Mouse (Mus musculus) heart, embryonic 14.5 days (tissue): ENCODE measurements around the gene Adat1. TPM values are rescaled to one million over a fixed set of nuclear protein-coding genes. Genes with fewer than 3 reads are reported as not detected.

Experiments
- ATAC-seq: fragments of 200-750 bp; cut with Nextera tagmentation; 2 replicates; pipeline ENCODE4 v1.8.0; 2017; ENCODE audit warnings: low read depth, moderate TSS enrichment; ENCODE audit not compliant: insufficient number of reproducible peaks, insufficient read depth, low FRiP score
- H3K27ac ChIP-seq, 2 experiments: fragments of 200-500 bp in 1 of 2; fragments of 300-500 bp in 1 of 2; sonication (generic) in 1 of 2; replicated peaks in 1 of 2; 2 replicates each; pipeline ENCODE4 v1.5.1; 2012 to 2014; ENCODE audit warnings: low read depth in 2 of 2, low read length in 2 of 2, control low read depth in 1 of 2, mild to moderate bottlenecking in 1 of 2, mixed read lengths in 1 of 2; ENCODE audit not compliant: control insufficient read depth in 1 of 2, insufficient read depth in 1 of 2
- H3K27me3 ChIP-seq: fragments of 300-500 bp; sonication (generic); 2 replicates; pipeline ENCODE4 v1.6.1; 2014; ENCODE audit warnings: mild to moderate bottlenecking, low read length, control low read depth; ENCODE audit not compliant: control insufficient read depth, insufficient read depth
- H3K36me3 ChIP-seq: fragments of 300-500 bp; sonication (generic); 2 replicates; pipeline ENCODE4 v1.6.1; 2014; ENCODE audit warnings: mild to moderate bottlenecking, control low read depth, low read length, mixed read lengths; ENCODE audit not compliant: control insufficient read depth, insufficient read depth
- H3K4me1 ChIP-seq, 2 experiments: fragments of 200-500 bp in 1 of 2; fragments of 300-500 bp in 1 of 2; sonication (generic) in 1 of 2; 2 replicates each; pipeline ENCODE4 v1.6.1; 2012 to 2014; ENCODE audit warnings: low read length in 2 of 2, control low read depth in 1 of 2, mixed read lengths in 1 of 2; ENCODE audit not compliant: control insufficient read depth in 2 of 2, insufficient read depth in 2 of 2
- H3K4me2 ChIP-seq: fragments of 300-500 bp; sonication (generic); 2 replicates; pipeline ENCODE4 v1.6.1; 2014; ENCODE audit warnings: mild to moderate bottlenecking, low read length
- H3K4me3 ChIP-seq, 2 experiments: fragments of 200-500 bp in 1 of 2; fragments of 300-500 bp in 1 of 2; sonication (generic) in 1 of 2; 2 replicates each; pipeline ENCODE4 v1.5.1; 2012 to 2014; ENCODE audit warnings: low read length in 2 of 2, mild to moderate bottlenecking in 2 of 2, control low read depth in 1 of 2, low read depth in 1 of 2, moderate library complexity in 1 of 2; ENCODE audit not compliant: control insufficient read depth in 1 of 2, insufficient read depth in 1 of 2
- H3K9ac ChIP-seq: fragments of 300-500 bp; sonication (generic); 2 replicates; pipeline ENCODE4 v1.6.1; 2014; ENCODE audit warnings: mild to moderate bottlenecking, low read length
- H3K9me3 ChIP-seq: fragments of 300-500 bp; sonication (generic); 2 replicates; pipeline ENCODE4 v1.6.1; 2016; ENCODE audit warnings: low read length, control low read depth; ENCODE audit not compliant: control insufficient read depth
- WGBS: fragments of 180-500 bp; shearing (Covaris S2); extraction: QIAGEN DNeasy Blood & Tissue Kit; methylation state at CpG from one replicate; pipeline ENCODE4 v1.1.7; 2014; 5-methylcytosine and 5-hydroxymethylcytosine counted together
- polyA plus RNA-seq: library from polyadenylated mRNA; unstranded; fragments of >200 nt; fragmentation: Nextera tagmentation; extraction: Ambion mirVana; gene quantifications from 2 replicates; pipeline ENCODE4 v1.2.1, GENCODE M21; 2014

Adat1 gene
- polyA plus RNA-seq, 1 experiment from 2014 or later, result 5.2 TPM

- ATAC-seq, result no peak
Observed at GRCm38 (mm10) chr8:111931721-111932120, 60.4 kb downstream of the Adat1 start.

GRCm38 (mm10) chr8:111929648-111930344, 62.3 kb downstream of the Adat1 start:
- Histone ChIP-seq H3K9me3 (no peaks in the 10 kb centered on the region), H3K27me3 (no peaks in the 10 kb centered on the region), H3K27ac (no peak overlapping the region), H3K36me3 (no peaks in the 10 kb centered on the region), H3K9ac (no peak overlapping the region), H3K4me2 (no peak overlapping the region), H3K4me1 (peaks cover 0 to 10% of the 10 kb centered on the region in 2 experiments; a peak in 3 of 4 replicates), H3K4me3 (no peak overlapping the region)
- 40% methylated on average over 8 of the region's 8 CpGs for WGBS
- no peak for ATAC-seq

More at GRCm38 (mm10) chr8:111931721-111932120, 60.4 kb downstream of the Adat1 start:
- Histone ChIP-seq H3K9ac (no peak overlapping the region), H3K36me3 (no peaks in the 10 kb centered on the region), H3K4me1 (peaks cover 0 to 5% of the 10 kb centered on the region in 2 experiments; a peak in 2 of 4 replicates), H3K9me3 (no peaks in the 10 kb centered on the region), H3K27me3 (no peaks in the 10 kb centered on the region), H3K4me3 (no peak overlapping the region), H3K4me2 (no peak overlapping the region), H3K27ac (no peak overlapping the region)
- WGBS, result 83% methylated on average over 16 of the region's 16 CpGs

GRCm38 (mm10) chr8:111924976-111925375, 67.1 kb downstream of the Adat1 start:
- H3K27ac ChIP-seq, result no peak overlapping the region
- no peak overlapping the region for H3K4me2 ChIP-seq
- no peaks in the 10 kb centered on the region for H3K36me3 ChIP-seq
- peaks cover 3 to 6% of the 10 kb centered on the region in 2 experiments; a peak in 3 of 4 replicates for H3K4me1 ChIP-seq
- no peak overlapping the region for H3K4me3 ChIP-seq
- ATAC-seq, result no peak
- no peaks in the 10 kb centered on the region for H3K27me3 ChIP-seq
- H3K9ac ChIP-seq, result no peak overlapping the region
- no peaks in the 10 kb centered on the region for H3K9me3 ChIP-seq
- 24% methylated on average over 7 of the region's 7 CpGs for WGBS

GRCm38 (mm10) chr8:111923383-111923804, 68.7 kb downstream of the Adat1 start:
- Histone ChIP-seq H3K27me3 (no peaks in the 10 kb centered on the region), H3K9ac (no peak overlapping the region), H3K27ac (no peak overlapping the region), H3K4me3 (no peak overlapping the region), H3K4me1 (peaks cover 3 to 6% of the 10 kb centered on the region in 2 experiments; a peak in 3 of 4 replicates), H3K36me3 (no peaks in the 10 kb centered on the region), H3K9me3 (no peaks in the 10 kb centered on the region), H3K4me2 (0 out of 2 replicates have a peak overlapping the region, but pooled peaks have one; percentile 7)
- ATAC-seq, result no peak; the same call in 1 of the 2 replicates
- WGBS, result 22% methylated on average over 10 of the region's 10 CpGs

GRCm38 (mm10) chr8:111920971-111921370, 71.1 kb downstream of the Adat1 start:
- H3K27ac ChIP-seq, result no peak overlapping the region
- WGBS, result 67% methylated on average over 4 of the region's 4 CpGs
- no peak overlapping the region for H3K9ac ChIP-seq
- no peak overlapping the region for H3K4me2 ChIP-seq
- no peaks in the 10 kb centered on the region for H3K27me3 ChIP-seq
- no peak for ATAC-seq
- no peaks in the 10 kb centered on the region for H3K9me3 ChIP-seq
- H3K4me3 ChIP-seq, result no peak overlapping the region
- H3K36me3 ChIP-seq, result no peaks in the 10 kb centered on the region
- peaks cover 3 to 6% of the 10 kb centered on the region in 2 experiments; a peak in 3 of 4 replicates for H3K4me1 ChIP-seq

- H3K9me3 ChIP-seq, result no peaks in the 10 kb centered on the region
- no peak overlapping the region for H3K27ac ChIP-seq
- H3K4me3 ChIP-seq, result no peak overlapping the region
- 92% methylated on average over 2 of the region's 2 CpGs for WGBS
- H3K4me2 ChIP-seq, result no peak overlapping the region
- H3K9ac ChIP-seq, result no peak overlapping the region
- H3K36me3 ChIP-seq, result no peaks in the 10 kb centered on the region
- no peak for ATAC-seq
- H3K27me3 ChIP-seq, result no peaks in the 10 kb centered on the region
- peaks cover 0 to 3% of the 10 kb centered on the region in 2 experiments; a peak in 1 of 4 replicates for H3K4me1 ChIP-seq
Observed at GRCm38 (mm10) chr8:111919663-111920062, 72.4 kb downstream of the Adat1 start.
